Mouse (Mus musculus) stomach, embryonic 14.5 days (tissue): Measurements from ENCODE around the gene Parp9. TPM values are rescaled to one million over a fixed set of nuclear protein-coding genes. Genes with fewer than 3 reads are reported as not detected.

Experiments
- ATAC-seq: fragments of 200-750 bp; cut with Nextera tagmentation; 2 replicates; pipeline ENCODE4 v1.8.0; 2017; ENCODE audit warnings: low read depth, moderate TSS enrichment; ENCODE audit not compliant: insufficient number of reproducible peaks, insufficient read depth, low FRiP score
- H3K27ac ChIP-seq: fragments of 300-500 bp; sonication (generic); 2 replicates; pipeline ENCODE4 v1.5.1; 2014; ENCODE audit warnings: mild to moderate bottlenecking, low read length, moderate library complexity, mixed read lengths
- H3K27me3 ChIP-seq: fragments of 300-500 bp; sonication (generic); 2 replicates; pipeline ENCODE4 v1.6.1; 2014; ENCODE audit warnings: low read length, control low read depth, mixed read lengths; ENCODE audit not compliant: control insufficient read depth, insufficient read depth
- H3K36me3 ChIP-seq: fragments of 300-500 bp; sonication (generic); 2 replicates; pipeline ENCODE4 v1.6.1; 2014; ENCODE audit warnings: mild to moderate bottlenecking, control low read depth, low read length, moderate library complexity, mixed read lengths; ENCODE audit not compliant: control insufficient read depth, insufficient read depth
- H3K4me1 ChIP-seq: fragments of 300-500 bp; sonication (generic); 2 replicates; pipeline ENCODE4 v1.6.1; 2014; ENCODE audit warnings: low read length, control low read depth, mixed read lengths; ENCODE audit not compliant: control insufficient read depth, insufficient read depth
- H3K4me2 ChIP-seq: fragments of 300-500 bp; sonication (generic); replicated peaks from 2 replicates; pipeline ENCODE4 v1.6.1; 2014; ENCODE audit warnings: low read depth, low read length, control low read depth
- H3K4me3 ChIP-seq: fragments of 300-500 bp; sonication (generic); 2 replicates; pipeline ENCODE4 v1.5.1; 2014; ENCODE audit warnings: low read depth, low read length, control low read depth
- H3K9ac ChIP-seq: fragments of 300-500 bp; sonication (generic); replicated peaks from 2 replicates; pipeline ENCODE4 v1.6.1; 2014; ENCODE audit warnings: low read depth, mild to moderate bottlenecking, control low read depth, low read length, moderate library complexity, mixed read lengths
- H3K9me3 ChIP-seq: fragments of 300-500 bp; sonication (generic); 2 replicates; pipeline ENCODE4 v1.6.1; 2016; ENCODE audit warnings: low read depth, low read length, control low read depth; ENCODE audit not compliant: control insufficient read depth
- WGBS: fragments of 180-500 bp; shearing (Covaris S2); extraction: QIAGEN DNeasy Blood & Tissue Kit; methylation state at CpG from one replicate; pipeline ENCODE4 v1.1.7; 2014; 5-methylcytosine and 5-hydroxymethylcytosine counted together
- polyA plus RNA-seq: library from polyadenylated mRNA; unstranded; fragments of >200 nt; fragmentation: Nextera tagmentation; extraction: Ambion mirVana; gene quantifications from 2 replicates; pipeline ENCODE4 v1.2.1, GENCODE M21; 2014

The Parp9 gene
- polyA plus RNA-seq, 1 experiment from 2014 or later: 6.5 TPM

DNA sequence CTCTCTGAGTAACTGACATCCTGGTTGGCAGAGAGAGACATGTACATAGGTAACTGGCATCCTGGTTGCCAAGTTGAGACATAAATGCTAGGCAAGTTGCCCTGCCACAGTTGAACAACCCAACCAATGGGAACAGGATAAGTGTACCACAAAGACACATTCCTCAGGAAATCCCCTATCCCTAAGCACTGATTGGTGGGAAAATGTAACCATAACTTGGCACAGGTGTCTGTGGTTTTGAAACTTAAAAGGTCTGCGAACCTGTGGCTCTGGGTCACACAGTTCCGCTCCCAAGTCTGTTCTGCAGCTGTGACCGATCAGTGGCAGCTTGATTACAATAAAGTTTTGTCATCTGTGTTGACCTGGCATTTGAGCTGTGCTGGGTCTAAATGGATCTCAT lies 32.9 kb upstream of the Parp9 start:
- Histone ChIP-seq H3K27me3 (no peaks in the 10 kb centered on the region), H3K9me3 (no peaks in the 10 kb centered on the region), H3K27ac (no peak overlapping the region), H3K4me3 (no peak overlapping the region), H3K9ac (no peak overlapping the region), H3K4me2 (no peak overlapping the region), H3K4me1 (no peaks in the 10 kb centered on the region), H3K36me3 (no peaks in the 10 kb centered on the region)
- WGBS: 89% methylated on average over 3 of the region's 3 CpGs
- ATAC-seq: no peak

DNA sequence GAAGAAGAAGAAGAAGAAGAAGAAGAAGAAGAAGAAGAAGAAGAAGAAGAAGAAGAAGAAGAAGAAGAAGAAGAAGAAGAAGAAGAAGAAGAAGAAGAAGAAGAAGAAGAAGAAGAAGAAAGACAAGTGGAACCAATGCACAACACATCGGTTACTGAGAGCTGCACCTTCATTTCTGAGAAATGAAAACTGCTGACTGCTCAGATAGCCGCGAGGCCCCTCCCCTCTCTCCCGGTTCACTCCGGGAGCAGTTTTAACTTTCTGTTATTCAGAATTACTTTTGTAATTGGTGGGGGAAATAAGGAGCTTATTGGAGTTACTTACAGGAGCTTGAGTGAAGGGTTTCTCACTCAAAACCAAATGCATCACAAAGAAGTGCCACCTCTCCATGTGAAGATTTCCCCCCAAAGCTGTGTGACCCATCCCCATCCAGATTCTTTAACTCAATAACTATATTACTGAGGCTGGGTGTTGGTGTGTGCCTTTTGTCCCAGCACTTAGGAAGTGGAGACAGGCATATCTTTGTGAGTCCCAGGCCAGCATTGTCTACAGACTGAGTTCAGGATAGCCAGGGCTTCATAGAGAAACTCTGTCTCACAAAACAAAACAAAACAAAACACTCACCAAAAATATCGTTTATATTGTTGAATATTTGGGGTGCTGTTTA lies 32.3 kb upstream of the Parp9 start:
- H3K4me1 ChIP-seq: no peaks in the 10 kb centered on the region
- no peak overlapping the region for H3K27ac ChIP-seq
- H3K9me3 ChIP-seq: no peaks in the 10 kb centered on the region
- H3K36me3 ChIP-seq: no peaks in the 10 kb centered on the region
- H3K9ac ChIP-seq: no peak overlapping the region
- no peak overlapping the region for H3K4me2 ChIP-seq
- WGBS: 74% methylated on average over 6 of the region's 6 CpGs
- H3K27me3 ChIP-seq: no peaks in the 10 kb centered on the region
- no peak for ATAC-seq
- H3K4me3 ChIP-seq: no peak overlapping the region

DNA sequence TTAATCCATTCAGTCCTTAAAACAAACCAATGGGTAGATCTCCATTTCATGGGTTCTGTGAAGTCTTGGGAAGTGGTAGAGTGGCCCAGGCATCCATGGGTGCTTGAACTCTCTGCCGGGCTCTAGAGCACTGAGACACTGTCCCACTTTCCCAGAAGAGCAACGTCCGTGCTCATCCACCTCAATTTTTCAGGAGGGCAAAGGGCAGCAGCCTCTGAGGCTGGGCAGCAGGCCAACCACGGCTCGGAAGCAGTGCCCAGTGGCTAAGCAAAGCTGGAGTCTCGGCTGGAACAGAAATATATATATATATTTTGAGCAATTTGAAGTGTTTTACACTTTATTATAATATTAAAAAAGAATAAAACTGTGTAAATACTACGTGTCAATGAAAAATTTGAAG lies 31.4 kb upstream of the Parp9 start:
- Histone ChIP-seq H3K9me3 (no peaks in the 10 kb centered on the region), H3K9ac (no peak overlapping the region), H3K4me3 (no peak overlapping the region), H3K4me1 (no peaks in the 10 kb centered on the region), H3K4me2 (no peak overlapping the region), H3K36me3 (no peaks in the 10 kb centered on the region), H3K27me3 (no peaks in the 10 kb centered on the region), H3K27ac (no peak overlapping the region)
- ATAC-seq: no peak
- WGBS: 69% methylated on average over 7 of the region's 7 CpGs

DNA sequence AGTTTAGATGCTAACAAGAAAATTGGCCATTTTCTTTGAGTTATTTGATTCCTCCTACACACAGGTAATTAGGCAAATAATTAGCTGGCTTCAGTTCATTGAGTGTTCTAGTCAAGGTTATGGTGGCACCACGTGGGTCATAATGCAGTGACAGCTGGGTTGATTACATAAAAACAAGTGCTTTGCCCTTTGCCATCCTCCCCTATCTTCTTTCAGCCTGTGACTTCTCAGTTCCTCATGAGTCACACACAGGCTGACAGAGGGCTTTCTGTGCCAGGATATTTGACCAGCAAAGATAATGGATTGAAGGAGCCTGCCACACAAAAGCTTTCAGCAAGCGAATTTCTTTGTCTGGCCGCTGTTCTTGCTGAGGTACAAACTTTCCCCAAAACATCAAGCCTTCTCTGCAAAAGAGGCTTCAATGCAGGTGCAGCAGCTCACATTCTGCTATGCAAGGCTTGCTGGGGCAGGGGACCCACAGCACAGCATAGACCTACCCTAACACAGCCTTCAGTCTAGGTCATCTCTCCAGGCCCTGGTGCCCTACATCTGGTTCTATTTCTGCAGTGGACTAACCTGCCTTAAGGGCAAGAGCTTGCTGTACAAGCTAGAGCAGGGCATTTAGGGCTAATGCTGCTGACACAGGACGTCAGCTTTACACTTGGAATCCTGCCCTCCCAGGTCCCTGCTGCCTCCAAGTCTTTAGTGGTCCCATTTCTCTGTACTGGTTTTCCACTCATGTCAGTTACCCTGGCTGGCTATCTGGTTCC lies 30.7 kb upstream of the Parp9 start:
- ATAC-seq: no peak

DNA sequence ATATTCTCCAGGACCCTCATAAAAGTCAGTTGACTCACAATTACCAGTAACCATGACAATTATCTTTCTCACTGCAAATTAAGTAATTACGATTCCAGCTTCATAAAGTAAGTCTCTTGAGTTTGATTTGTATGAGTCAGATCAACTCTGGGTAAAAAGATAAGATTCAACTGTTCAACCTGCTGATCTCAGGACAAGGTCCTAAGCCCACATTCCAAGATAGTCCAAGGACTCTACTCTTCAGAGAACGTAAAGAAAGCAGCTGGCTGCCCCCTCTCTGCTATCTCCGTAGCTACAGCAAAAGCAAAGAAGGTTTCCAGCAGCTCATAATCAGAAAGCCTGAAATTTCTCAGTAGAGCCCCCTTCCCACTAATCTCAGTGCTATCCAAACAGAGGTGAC lies 26.8 kb upstream of the Parp9 start:
- Histone ChIP-seq H3K27me3 (no peaks in the 10 kb centered on the region), H3K36me3 (no peaks in the 10 kb centered on the region), H3K9me3 (no peaks in the 10 kb centered on the region), H3K4me1 (no peaks in the 10 kb centered on the region), H3K27ac (no peak overlapping the region), H3K4me2 (no peak overlapping the region), H3K9ac (no peak overlapping the region), H3K4me3 (no peak overlapping the region)
- 74% methylated on average over 3 of the region's 3 CpGs for WGBS
- ATAC-seq: no peak

More for the DNA sequence above, 30.7 kb upstream of the Parp9 start:
- Histone ChIP-seq H3K36me3 (no peaks in the 10 kb centered on the region), H3K27me3 (no peaks in the 10 kb centered on the region), H3K4me2 (no peak overlapping the region), H3K27ac (no peak overlapping the region), H3K4me3 (no peak overlapping the region), H3K9me3 (no peaks in the 10 kb centered on the region), H3K4me1 (no peaks in the 10 kb centered on the region), H3K9ac (no peak overlapping the region)
- WGBS: 48% methylated on average over 4 of the region's 4 CpGs

DNA sequence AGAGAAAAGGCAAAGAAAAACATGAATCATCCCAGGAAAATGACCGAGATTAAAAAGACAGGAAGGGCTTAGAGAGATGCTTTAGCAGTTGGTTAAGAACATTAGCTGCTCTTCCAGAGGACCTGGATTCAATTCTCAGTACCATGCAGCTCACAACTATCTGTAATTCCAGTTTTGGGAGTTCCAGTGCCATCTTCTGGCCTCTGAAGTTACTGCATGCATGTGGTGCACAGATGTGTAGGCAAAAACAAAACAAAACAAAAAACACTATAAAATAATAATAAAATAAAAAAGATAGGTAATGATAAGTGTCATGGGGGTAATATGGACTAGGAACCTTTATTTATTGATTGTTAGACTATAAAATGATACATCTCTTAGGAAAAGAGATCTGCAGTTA lies 24.7 kb upstream of the Parp9 start:
- no peak overlapping the region for H3K4me3 ChIP-seq
- no peaks in the 10 kb centered on the region for H3K9me3 ChIP-seq
- 80% methylated on average over 1 of the region's 1 CpGs for WGBS
- no peaks in the 10 kb centered on the region for H3K4me1 ChIP-seq
- ATAC-seq: no peak
- no peaks in the 10 kb centered on the region for H3K36me3 ChIP-seq
- no peak overlapping the region for H3K27ac ChIP-seq
- H3K9ac ChIP-seq: no peak overlapping the region
- H3K27me3 ChIP-seq: no peaks in the 10 kb centered on the region
- H3K4me2 ChIP-seq: no peak overlapping the region

DNA sequence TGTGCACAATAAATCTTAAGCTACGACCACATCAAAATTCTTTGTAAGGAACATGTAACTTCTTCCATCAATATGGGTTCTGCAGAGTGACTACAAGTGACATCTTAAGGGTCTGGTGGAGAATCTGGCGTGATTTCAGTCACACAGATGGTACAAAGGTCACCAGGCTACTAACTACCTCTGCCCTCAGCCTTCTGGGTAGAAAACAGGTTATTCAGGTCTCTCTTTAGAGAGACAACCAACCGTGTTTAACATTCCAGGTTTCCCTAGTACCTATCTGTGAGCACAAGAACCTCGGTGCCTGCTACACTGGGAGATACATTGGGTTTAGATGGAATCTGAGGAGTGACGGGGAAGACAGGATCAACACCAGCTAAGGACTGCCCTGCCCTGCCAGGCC lies 24.0 kb upstream of the Parp9 start:
- Histone ChIP-seq H3K9ac (no peak overlapping the region), H3K4me3 (no peak overlapping the region), H3K4me2 (no peak overlapping the region), H3K27ac (no peak overlapping the region), H3K9me3 (no peaks in the 10 kb centered on the region), H3K36me3 (no peaks in the 10 kb centered on the region), H3K4me1 (no peaks in the 10 kb centered on the region), H3K27me3 (no peaks in the 10 kb centered on the region)
- 61% methylated on average over 5 of the region's 5 CpGs for WGBS
- ATAC-seq: 0 out of 2 replicates have a peak, but pooled peaks have one; percentile 33

DNA sequence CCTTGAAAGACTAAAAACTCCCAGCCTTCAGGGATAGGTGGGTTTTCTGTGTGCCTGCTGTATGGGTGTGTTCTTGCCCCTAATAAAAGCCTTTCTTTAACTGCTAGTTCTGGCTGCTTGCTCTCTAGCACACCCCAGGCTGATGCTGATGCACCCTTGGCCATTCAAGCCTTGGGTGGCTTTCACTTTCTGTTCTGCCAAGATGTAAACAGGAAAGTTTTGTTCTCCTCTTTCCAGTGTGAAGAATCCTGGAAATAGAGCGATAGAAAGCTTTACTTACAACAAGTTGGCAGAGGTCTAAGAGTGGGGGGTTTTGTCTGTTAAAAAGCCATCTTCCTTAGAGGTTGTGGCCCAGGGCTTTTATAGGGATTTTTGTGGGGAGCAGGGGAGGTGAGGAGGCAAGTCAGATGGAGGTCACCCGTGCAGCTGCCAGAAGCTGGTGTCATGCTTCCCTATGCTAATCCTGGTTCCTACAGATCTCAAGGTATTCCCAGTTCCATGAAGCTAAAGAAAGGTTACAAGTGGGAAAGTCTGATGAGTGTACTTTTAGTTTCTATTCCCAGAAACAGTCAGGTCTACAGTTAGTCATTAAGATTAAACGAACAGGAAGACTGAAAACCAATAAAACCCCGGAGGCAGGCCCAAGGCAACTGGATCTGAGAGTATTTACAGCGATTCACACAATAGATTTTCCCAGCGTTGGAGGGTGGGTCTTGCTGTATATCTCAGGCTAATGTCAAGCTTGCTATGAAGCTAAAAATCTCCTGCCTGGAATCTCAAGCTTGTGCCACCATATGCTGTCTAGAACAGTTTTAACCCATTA lies 19.3 kb upstream of the Parp9 start:
- H3K4me1 ChIP-seq: no peaks in the 10 kb centered on the region
- no peak overlapping the region for H3K9ac ChIP-seq
- H3K27ac ChIP-seq: no peak overlapping the region
- no peaks in the 10 kb centered on the region for H3K36me3 ChIP-seq
- 81% methylated on average over 6 of the region's 6 CpGs for WGBS
- H3K27me3 ChIP-seq: no peaks in the 10 kb centered on the region
- no peak overlapping the region for H3K4me3 ChIP-seq
- no peak for ATAC-seq
- H3K4me2 ChIP-seq: no peak overlapping the region
- H3K9me3 ChIP-seq: no peaks in the 10 kb centered on the region
